Mouse (Mus musculus) ES-E14 (cell line): ENCODE results near the gene Evi2b.

ENCODE experiments used
- CHD2 ChIP-seq: IDR thresholded peaks from 2 replicates; pipeline ENCODE4 v1.6.1; 2014; ENCODE audit warnings: mild to moderate bottlenecking, low read depth, low read length, inconsistent platforms
- MAFK ChIP-seq: IDR thresholded peaks from 2 replicates; pipeline ENCODE4 v1.6.1; 2014; ENCODE audit warnings: mild to moderate bottlenecking, low read depth, low read length, inconsistent platforms; ENCODE audit not compliant: insufficient read depth

DNA sequence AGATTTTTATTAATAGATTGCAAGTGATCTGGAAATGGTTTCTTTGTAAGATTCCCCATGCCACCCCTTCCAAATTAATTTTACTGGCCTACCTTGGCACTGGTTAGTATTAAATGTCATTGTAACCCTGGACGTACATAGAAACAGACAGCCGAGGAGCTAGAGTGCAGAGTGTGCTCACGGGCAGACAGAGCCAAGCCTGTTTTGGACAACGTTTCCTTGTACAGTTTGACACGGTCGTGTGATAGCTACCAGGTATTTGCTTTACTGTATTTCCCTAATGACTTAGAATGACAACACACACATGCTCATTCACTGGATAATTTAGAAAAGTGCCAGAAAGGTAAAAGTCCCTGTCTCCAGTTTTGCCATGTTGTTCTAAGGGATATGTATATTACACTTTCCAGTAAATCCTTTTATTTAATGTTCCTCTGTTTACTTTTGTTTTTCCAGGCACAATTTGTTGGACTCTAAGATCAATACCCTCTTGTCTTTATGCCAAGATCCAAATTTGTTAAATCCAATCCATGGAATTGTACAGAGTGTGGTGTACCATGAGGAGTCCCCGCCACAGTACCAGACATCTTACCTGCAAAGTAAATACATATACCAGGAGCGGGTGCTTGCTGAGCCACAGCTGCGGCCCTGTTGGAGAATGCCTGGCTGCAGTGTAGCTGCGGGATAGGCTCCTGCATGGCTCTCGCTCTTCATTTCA lies 44.8 kb upstream of the Evi2b start:
- TF ChIP-seq CHD2 = no peak
- TF ChIP-seq MAFK = no peak
